Mouse (Mus musculus) ovary, postnatal 14 days (tissue): Measurements from ENCODE around the gene Ppl.

Experiments
- DNase-seq: peaks from one replicate; pipeline ENCODE4 v3.0.0; 2022; ENCODE audit warnings: low spot score

Ppl gene

DNA sequence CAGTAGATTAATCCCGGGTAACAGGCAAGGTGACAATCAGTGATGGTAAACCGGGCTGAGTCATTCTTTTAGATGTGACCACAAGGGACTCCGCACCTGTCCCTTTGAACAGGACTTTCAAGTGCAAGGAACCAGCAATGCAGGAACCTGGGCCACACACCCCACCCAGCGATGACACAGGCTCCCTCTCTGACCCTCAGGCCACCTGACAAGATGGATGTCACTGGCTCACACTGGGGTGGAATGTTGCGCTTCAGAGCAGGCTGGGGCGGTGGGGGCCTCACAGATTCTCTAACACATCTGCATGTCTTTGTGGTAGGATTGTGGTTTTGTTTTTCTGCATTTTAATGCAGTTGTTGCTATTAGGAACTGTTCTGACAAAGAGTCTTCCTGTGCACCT, 8.7 kb downstream of the Ppl start:
- no peak for DNase-seq

- DNase-seq = no peak
Measured at GRCm38 (mm10) chr16:5119845-5120244, 12.4 kb downstream of the Ppl start.

DNA sequence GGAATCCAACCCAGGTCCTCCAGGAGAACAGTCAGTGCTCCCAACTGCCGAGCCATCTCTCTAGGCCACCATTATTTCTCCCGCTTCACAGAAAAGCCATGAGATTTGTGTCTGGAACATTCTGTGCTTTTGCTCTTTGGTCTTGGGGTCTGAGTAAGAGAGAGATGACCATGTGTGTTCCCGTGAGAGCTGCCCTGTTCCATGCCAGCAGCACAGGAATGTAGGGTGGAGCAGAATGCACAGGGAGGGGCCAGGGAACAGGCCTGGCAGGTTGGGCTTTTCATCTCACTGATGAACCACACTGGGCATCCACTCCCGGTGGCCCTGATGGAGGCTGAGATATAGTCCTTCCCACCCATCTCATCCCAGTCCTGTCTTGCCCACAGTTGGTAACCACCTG, 12.8 kb downstream of the Ppl start:
- DNase-seq = no peak

- no peak for DNase-seq
Measured at GRCm38 (mm10) chr16:5113582-5113981, 18.6 kb downstream of the Ppl start.

DNA sequence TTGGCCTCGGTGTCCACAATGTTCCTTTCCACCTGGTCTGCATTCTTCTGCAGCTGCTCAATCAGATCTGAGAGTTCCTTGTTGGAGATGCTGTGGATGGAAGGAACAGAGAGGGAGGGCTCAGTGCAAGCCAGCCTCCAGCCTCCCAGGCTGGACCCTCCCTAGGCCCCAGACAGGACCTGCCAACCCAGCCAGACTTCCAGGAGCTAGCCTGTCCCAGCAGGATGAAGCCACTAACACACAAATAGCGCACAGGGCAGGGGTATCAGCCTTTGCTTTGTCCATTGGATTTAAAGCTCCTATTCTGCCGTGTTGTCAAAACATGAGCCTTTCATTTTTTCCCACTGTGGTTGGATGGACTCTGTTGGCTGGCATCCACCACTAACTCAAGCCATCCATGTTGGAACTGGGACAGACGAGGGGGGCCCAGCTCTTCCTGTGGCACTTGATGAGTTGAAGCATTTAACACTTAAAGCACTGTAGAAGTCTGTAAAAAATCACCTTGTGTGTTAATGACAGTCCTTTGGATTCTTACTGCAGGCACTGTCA, 19.1 kb downstream of the Ppl start:
- DNase-seq = no peak

DNA sequence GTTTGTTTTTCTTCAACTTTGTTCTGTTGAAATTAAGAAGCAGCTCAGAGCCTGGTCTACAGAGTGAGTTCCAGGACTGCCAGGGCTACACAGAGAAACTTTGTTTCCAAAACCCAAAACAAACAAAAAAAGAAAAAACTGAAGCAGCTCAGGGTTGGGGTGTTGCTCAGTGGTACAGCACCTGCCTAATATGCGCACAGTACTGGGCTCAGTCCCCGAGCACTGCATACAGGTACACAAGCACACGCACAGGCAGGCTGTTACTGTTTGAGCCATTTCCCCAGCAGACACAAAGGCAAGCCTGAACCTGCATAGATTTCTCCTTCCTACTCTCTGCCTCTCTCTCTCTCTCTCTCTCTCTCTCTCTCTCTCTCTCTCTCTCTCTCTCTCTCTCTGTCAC, 21.2 kb downstream of the Ppl start:
- no peak for DNase-seq

- DNase-seq = no peak
Measured at GRCm38 (mm10) chr16:5109877-5110276, 22.3 kb downstream of the Ppl start.

DNA sequence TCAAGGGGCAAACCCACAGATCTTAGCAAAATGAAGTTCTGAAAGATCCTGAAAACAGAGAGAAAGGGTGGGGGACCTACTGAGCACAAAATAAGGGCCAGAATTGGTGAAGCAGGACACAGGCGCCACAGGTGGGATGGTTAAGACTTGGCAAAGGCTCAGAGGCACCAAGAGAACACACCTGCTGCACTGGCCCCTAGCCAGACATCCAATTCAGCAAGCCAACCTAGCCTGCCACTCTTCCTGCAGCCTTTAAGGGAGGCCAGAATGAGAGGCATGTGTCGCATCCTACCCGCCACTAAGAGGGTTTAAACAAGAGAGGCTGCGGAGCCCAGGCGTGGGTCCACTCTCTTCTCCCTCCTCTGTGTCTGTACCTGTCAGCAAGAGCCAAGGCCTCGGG, 31.2 kb downstream of the Ppl start:
- DNase-seq = no peak

GRCm38 (mm10) chr16:5096504-5096903, 35.7 kb downstream of the Ppl start:
- no peak for DNase-seq

DNA sequence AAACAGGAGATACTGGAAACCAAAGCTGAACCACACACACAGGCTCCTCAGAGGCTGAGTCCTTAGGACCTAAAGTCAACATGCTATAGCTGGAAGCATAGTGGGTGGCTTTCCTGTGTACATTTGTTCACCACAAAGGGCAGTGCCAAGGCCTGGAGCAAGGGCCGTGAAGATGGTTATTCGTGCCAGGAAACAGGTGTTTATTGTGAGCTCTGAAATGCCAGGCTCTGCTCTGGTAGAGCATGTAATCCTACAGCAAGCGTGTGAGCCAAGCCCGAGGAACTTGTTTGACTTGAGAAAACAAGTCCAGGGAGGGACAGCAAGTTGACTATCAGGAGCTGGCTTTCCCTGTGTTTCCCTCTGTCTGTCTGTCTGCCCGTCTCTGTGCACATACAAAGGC, 38.9 kb downstream of the Ppl start:
- no peak for DNase-seq

DNA sequence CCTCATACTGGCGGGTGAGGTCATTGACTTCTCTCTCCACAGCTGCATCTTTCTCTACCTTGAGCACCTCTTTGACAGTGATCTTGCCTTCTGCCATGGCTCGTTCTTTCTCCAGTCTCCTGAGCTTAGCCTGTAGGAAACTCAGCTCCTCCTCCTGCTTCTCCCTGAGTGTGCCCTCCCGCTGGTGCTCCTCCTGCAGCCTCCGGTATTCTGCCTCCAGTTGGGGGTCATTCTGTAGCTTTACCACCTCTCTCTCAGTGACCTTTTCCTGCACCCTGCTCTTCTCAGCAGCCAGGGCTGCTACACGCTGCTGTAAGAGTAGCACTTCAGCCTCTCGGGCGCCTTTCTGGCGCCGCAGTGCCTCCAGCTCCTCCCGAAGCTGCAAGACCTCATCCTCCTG, 43.2 kb downstream of the Ppl start:
- no peak for DNase-seq

DNA sequence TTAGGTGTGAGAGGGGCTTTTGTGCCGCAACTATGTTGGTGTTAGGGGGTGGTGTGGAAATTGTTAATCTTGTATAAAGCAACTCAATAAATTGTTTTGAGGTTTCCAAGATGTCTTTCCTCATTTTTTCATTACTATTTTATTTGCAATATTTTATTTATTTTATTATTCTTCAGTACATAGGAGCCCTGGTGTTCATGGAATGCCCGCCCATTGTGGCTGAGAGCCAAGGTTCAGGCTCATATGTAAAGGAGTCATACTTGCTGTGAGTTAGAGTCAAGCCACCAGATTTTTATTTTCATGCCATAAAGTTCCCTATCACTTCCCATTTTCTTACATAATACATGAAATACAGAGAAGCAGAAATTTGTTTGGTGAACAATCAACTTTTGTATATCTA, 46.0 kb downstream of the Ppl start:
- DNase-seq = no peak

DNA sequence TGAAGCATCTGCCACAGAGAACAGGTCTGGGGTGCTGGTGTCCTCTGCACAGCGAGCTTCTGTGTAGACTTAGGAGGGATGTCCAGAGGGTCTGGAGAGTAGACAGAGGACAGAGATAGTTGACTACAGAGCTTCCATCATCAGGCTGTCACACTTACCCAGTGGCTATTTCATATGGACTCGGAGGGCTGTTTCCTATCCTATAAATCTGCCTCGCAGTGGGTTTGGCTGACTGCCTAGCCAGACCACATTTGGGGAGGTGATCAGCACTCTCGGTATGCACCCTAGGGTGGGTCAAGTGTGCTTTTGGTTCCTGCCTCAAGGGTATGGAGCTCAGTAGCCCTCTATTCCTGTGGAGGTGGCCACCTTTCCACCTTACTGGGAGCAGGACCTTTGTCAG, 47.0 kb downstream of the Ppl start:
- DNase-seq = no peak

DNA sequence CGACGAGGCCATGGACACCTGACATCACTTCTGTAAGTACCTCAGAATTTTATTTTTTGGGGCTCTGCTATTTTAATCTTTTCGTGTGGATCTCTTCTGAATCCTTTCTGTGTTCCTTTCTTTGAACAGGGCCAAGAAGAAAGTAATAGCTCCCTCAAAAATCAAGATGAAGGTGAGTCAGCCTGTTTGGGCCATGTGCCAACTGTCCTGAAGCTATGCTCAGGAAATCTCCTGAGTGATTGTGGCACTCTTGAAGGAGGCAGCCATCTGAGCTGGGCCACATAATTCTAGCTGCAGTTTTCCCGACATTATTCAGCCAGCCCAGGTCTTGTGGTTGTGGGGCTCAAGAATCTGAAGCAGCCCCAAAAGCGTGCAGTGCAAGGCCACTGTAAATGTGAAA, 57.9 kb downstream of the Ppl start:
- no peak for DNase-seq

DNA sequence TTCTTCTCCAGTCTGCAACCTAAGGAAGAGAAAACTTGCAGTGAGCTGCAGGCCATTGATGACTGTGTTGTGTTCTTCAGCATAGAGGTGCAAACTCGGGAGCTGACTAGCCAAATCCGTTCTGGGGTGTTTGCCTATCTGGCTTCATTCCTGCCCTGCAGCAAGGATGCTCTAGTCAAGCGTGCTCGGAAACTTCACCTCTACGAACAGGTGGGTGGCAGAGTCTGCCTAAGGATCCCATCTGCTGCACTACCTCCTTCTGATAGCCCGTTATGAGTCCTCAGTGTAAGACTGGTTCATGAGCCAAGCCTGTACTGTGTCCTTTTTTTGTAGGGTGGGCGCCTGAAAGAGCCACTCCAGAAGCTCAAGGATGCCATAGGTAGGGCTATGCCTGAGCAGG, 60.2 kb downstream of the Ppl start:
- no peak for DNase-seq

DNA sequence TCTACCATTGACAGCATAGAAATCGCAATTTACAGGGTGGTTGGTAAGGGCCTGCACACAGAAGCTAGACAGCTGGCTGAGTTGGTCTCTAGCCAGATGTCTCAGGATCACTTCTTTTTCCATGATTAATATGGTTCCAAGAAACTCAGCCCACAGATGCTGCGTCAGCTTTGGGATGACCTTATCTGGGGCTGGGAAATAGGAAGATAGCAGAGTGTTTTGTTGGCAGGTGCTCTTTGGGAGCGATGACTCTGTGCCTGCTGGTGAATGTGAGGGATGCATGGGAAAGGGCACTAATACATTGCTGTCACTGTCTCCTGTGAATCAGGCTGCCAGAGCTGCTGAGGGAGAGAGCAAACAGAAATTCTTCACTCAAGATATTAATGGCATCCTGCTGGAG, 61.9 kb downstream of the Ppl start:
- no peak for DNase-seq

DNA sequence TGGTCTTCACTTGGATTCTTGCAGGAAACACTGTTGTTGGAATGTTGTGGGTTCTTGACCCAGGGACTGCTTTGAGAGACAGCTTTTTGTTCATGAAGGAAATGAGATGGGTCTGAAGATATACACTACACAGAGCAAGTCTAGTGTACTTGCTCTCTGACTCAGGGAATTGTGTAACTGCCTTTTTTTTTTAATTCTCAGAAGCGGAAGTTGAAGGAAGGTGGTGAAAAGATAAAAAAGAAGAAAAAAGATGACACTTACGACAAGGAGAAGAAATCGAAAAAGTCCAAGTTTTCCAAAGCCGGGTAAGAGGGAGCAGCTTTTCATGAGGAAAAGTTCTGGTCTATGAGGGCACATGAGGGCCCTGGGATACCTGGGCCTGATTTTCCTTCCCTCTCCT, 68.7 kb downstream of the Ppl start:
- DNase-seq = no peak

DNA sequence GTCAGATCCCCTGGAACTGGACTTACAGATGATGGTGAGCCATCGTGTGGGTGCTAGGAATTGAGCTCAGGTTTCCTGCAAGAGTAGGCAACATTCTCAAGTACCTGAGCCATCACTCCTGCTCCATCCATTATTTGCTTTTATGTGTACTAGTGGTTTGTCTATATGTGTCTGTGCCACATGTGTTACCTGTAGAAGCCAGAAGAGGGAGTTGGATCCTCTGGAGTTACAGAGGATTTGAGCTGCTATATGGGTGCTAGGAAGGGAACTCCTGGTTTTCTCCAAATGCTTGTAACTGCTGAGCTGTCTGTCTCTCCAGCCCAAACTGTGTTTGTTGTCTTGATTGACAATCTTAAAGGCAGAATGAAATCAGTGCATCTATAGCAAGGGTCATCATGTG, 74.1 kb downstream of the Ppl start:
- no peak for DNase-seq

- DNase-seq = peak; percentile 58
Measured at GRCm38 (mm10) chr16:5050251-5051110, 81.7 kb downstream of the Ppl start.

DNA sequence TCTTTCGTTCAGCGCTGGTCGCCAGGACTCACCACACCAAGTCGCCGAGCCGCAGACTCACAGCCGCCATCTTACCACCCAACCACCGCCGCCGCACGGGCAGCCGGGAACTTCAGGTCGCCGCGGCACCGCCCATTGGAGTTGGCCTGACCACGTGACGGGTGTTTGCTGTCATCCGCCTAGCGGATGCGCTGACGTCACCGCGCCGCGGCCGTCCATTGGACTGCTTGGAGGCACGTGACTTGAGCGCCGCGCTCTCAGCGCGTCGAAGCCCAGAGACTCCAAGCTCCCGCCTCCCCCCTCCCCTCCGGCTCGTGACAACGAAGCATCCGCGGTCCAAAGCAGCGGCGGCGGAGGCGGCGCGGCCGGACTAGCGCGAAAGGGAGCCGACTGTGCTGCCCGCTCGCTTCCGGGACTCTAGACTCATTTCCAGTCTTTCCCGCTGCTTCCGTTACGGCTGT, 82.4 kb downstream of the Ppl start, which contains the start of the genes Glyr1 and Ubn1:
Gene Glyr1, minus strand, starts transcription at position 90 of the 461 bp plus-strand sequence.
Gene Ubn1, plus strand, starts transcription at position 284 of the 461 bp plus-strand sequence.
- peak; percentile 95 for DNase-seq

DNA sequence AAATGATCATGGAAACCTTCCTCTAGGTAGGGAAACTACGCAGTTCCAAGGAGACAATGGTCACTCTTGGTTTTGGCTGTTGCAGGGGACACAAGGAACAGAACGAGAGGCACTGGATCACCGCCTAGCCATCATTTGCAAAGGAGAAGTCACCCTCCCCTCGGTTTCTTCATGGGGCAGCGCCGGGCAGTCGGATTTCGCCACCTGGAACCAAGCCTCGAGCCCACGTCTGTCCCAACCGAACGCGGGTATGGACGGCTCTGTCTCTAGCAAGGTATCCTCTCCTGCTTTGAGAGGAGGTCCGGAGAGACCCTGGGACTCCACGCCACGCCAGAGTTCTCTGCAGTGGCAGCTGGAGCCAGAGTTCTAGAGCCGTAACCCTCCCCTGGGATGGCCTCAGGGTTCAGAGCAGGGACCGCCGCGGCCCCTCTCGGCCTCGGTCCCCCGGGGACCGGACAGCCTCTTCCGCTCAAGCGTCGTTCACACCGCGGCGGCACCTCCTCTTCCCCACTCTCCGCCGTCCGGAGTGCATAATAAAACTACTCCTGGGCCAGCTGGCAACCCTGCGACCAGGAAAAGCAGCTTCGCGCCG, 82.9 kb downstream of the Ppl start:
- no peak for DNase-seq

GRCm38 (mm10) chr16:5045322-5045721, 86.9 kb downstream of the Ppl start:
- DNase-seq = no peak

DNA sequence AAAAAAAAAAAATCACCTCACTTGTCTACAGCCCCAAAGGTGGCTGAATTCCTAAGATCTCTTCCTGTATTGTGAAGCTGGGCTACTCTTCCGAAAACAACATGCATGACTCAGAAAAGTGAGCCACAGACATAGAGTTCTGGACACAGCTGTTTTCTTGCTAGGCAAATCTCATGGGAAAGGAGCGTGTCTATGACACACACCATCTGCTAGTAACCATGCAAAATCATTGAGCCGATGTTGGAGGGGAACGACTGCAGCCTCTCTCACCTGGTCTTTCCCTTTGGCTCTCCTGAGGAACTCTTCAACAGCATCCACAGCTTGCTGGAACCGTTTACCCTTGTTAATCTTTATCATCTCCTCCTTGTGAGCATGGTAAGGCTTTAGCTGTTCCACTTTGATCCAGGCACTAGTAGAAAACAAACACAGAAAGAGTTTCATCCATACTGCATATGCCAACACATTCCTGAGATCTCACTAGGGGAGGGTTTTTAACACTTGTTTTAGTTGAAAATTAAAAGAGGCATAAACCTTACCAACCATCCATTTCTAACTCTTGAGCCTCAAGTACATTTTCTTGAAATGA, 95.5 kb downstream of the Ppl start:
- DNase-seq = no peak
